Mouse (Mus musculus) heart, adult 2 months (tissue): Measurements from ENCODE around the gene Macrod2.

Source experiments
- CTCF ChIP-seq: fragments of 200-600 bp; IDR thresholded peaks from 2 replicates; pipeline ENCODE4 v1.8.1; 2022; ENCODE audit warnings: antibody characterized with exemption, mild to moderate bottlenecking, moderate library complexity
- POLR2A ChIP-seq: fragments of 200-500 bp; IDR thresholded peaks from 2 replicates; pipeline ENCODE4 v1.6.1; 2011; ENCODE audit warnings: mild to moderate bottlenecking, low read depth, low read length, control low read depth; ENCODE audit not compliant: insufficient read depth

DNA sequence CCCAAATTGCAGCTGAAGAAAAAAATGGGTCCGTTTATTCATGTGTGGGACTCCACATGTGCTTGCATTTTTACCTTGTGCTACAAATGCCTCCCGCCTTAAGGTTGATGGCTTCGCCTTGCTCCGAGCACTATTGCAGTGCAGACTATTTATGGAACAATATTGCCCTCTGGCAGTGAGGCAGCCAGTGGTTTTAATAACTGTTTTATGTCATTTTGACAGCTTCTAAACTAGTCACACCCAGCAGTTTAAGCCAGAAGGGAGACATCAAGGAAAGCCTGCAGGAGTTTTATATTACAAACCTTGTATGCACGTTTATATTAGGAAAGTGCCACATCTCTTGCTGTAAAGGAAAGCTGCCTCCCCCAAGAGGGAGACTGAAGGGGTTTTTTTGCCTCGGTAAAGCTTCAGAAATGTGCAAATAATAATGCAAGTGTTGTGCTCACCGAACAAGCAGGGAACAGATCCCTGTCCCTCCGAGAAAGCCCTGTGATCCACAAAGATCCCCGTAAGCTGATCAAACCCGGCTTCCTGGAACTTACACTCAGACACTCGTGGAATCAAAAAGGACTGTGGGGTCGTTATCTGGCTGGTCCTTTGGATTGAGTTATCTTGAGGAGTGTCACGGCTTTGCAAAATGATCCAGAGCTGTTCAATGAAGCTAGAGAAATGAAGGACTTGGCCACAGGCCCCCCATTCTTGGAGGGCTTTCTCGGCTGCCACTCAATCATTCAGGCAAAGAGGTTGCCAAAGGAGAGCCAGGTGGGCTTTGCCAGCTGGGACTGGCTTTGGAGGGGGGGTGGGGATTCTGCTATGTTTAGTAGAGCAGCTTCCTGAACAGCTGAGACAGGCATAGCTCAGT lies 1663.0 kb downstream of the Macrod2 start:
- TF ChIP-seq CTCF (peak; percentile 51), POLR2A (no peak)
